Mouse (Mus musculus) forebrain, embryonic 11.5 days (tissue): Measurements from ENCODE around the gene Pigq. TPM values are rescaled to one million over a fixed set of nuclear protein-coding genes. Genes with fewer than 3 reads are reported as not detected.
A peak's percentile ranks its signal among the peaks of the same experiment; 100 is the strongest.

Experiments
- ATAC-seq: fragments of 200-750 bp; cut with Nextera tagmentation; replicated peaks from 2 replicates; pipeline ENCODE4 v1.8.0; 2017; ENCODE audit warnings: moderate TSS enrichment; ENCODE audit not compliant: low FRiP score
- DNase-seq: peaks from one replicate; pipeline ENCODE4 v3.0.0-alpha.2; 2017; ENCODE audit warnings: low spot score
- H3K27ac ChIP-seq: fragments of 300-500 bp; sonication (generic); 2 replicates; pipeline ENCODE4 v1.5.1; 2014; ENCODE audit warnings: low read depth, low read length
- H3K27me3 ChIP-seq: fragments of 300-500 bp; sonication (generic); 2 replicates; pipeline ENCODE4 v1.6.1; 2014; ENCODE audit warnings: mild to moderate bottlenecking, low read length, mixed read lengths; ENCODE audit not compliant: control insufficient read depth, insufficient read depth
- H3K36me3 ChIP-seq: fragments of 300-500 bp; sonication (generic); 2 replicates; pipeline ENCODE4 v1.6.1; 2014; ENCODE audit warnings: mild to moderate bottlenecking, low read length, moderate library complexity, mixed read lengths; ENCODE audit not compliant: control insufficient read depth, insufficient read depth
- H3K4me1 ChIP-seq: fragments of 300-500 bp; sonication (generic); replicated peaks from 2 replicates; pipeline ENCODE4 v1.6.1; 2014; ENCODE audit warnings: low read length, mixed read lengths; ENCODE audit not compliant: control insufficient read depth, insufficient read depth
- H3K4me2 ChIP-seq: fragments of 300-500 bp; sonication (generic); 2 replicates; pipeline ENCODE4 v1.6.1; 2014; ENCODE audit warnings: low read depth, mild to moderate bottlenecking, low read length, moderate library complexity, mixed read lengths; ENCODE audit not compliant: severe bottlenecking
- H3K4me3 ChIP-seq: fragments of 300-500 bp; sonication (generic); 2 replicates; pipeline ENCODE4 v1.5.1; 2014; ENCODE audit warnings: low read depth, low read length
- H3K9ac ChIP-seq: fragments of 300-500 bp; sonication (generic); 2 replicates; pipeline ENCODE4 v1.6.1; 2014; ENCODE audit warnings: low read length
- H3K9me3 ChIP-seq: fragments of 300-500 bp; sonication (generic); 2 replicates; pipeline ENCODE4 v1.6.1; 2016; ENCODE audit warnings: low read length, mixed read lengths; ENCODE audit not compliant: control insufficient read depth
- WGBS: fragments of 180-500 bp; shearing (Covaris S2); extraction: QIAGEN DNeasy Blood & Tissue Kit; methylation state at CpG from one replicate; pipeline ENCODE4 v1.1.7; 2014; 5-methylcytosine and 5-hydroxymethylcytosine counted together
- polyA plus RNA-seq: library from polyadenylated mRNA; unstranded; fragments of >200 nt; fragmentation: Nextera tagmentation; extraction: Ambion mirVana; gene quantifications from 2 replicates; pipeline ENCODE4 v1.2.1, GENCODE M21; 2014

Gene Pigq
- polyA plus RNA-seq, 1 experiment from 2014 or later: 65.2 TPM

DNA sequence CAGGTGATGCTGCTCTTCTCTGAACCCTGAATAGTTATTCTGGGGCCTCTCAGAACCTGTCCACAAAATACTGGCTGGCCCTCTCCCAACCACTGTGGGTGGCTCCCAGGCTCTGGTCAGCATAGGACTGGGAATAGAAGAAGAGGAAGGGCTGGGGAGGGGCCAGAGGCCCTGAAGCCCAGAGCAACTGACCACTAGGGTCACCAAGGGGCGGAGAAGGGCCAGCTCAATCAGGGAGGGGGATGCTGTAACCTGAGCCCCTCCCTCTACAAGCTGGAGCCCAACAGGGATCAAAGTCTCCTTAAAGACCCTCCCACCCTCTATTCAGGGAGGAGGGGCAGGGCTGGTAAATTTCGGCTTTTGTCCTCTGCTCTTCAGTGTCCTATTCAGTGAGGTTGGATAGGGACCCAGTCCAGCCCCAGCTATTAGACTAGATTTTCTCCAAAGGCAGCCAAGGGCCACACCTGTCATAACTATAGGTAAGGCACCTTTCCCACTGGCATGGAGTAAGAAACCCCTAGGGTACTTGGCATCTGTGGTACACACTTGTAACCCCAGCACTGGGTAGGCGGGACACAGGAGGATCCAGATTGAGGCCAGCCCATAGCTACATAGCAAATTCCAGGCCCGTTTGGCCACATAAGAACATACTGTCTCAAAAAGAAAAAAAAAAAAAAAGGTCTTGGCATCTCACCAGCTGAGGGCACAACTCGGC, 64.4 kb downstream of the Pigq start, which contains the start of gene Wfikkn1:
Wfikkn1 (minus strand) TSS at position 663 of the 715 bp plus-strand sequence.
- WGBS: 23% methylated on average over 5 of the region's 5 CpGs
- H3K9me3 ChIP-seq: no peaks in the 10 kb centered on the region
- H3K4me2 ChIP-seq: no peak within 1 kb of the TSS
- peaks cover 26% of the 10 kb centered on the region for H3K4me1 ChIP-seq
- H3K27ac ChIP-seq: peak within 1 kb of the TSS; percentile 53; the same call in 1 of the 2 replicates
- peak; percentile 52 for DNase-seq
- no peak for ATAC-seq
- no peaks in the 10 kb centered on the region; the same call in 1 of the 2 replicates for H3K36me3 ChIP-seq
- no peaks in the 10 kb centered on the region for H3K27me3 ChIP-seq
- H3K9ac ChIP-seq: peak within 1 kb of the TSS; percentile 45
- no peak within 1 kb of the TSS for H3K4me3 ChIP-seq

DNA sequence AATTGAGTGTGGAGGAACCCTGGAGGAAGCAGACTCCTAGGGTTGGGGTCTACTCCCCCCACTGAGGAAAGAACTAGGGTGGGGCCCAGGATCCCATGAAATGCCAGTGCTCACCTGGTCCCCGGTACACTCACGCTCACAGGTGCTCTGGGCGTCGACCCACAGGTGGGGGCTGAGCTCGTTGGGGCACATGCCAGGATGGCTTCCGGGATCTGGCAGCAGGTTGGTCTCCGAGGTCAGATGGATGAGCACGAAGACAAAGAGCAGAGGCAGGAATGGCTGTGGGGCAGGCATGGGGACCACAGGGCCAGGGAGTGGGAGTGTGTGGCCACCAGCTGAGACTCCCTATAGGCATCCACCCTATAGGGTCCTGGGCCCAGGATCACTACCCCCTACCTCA, 65.0 kb downstream of the Pigq start:
- peaks cover 26% of the 10 kb centered on the region for H3K4me1 ChIP-seq
- ATAC-seq: no peak
- H3K4me2 ChIP-seq: no peak overlapping the region
- H3K27me3 ChIP-seq: no peaks in the 10 kb centered on the region
- no peaks in the 10 kb centered on the region for H3K9me3 ChIP-seq
- 77% methylated on average over 8 of the region's 8 CpGs for WGBS
- no peak overlapping the region for H3K27ac ChIP-seq
- H3K9ac ChIP-seq: no peak overlapping the region; the same call in 1 of the 2 replicates
- no peaks in the 10 kb centered on the region; the same call in 1 of the 2 replicates for H3K36me3 ChIP-seq
- peak; percentile 48 for DNase-seq
- H3K4me3 ChIP-seq: no peak overlapping the region

DNA sequence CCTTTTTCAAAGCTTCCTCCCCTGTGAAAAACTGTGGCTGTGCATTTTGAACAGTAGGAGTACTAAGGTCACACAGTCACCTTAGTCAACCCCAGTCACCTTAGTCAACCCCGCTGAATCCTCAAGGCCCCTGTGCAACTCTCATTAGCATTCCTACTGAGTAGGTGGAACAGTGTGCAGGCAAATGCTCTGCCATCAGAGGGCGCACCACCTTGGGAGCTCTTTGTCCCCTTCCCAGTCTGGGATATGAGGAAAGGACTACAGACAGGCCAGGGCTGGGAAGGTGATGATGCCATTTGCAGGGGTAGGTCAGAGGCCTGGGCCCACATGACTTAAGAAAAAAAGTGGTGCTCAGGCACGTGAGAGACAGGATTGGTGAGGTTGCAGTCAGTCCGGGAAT, 65.5 kb downstream of the Pigq start:
- Histone ChIP-seq H3K4me2 (no peak overlapping the region), H3K9me3 (no peaks in the 10 kb centered on the region), H3K27ac (no peak overlapping the region), H3K36me3 (no peaks in the 10 kb centered on the region; the same call in 1 of the 2 replicates), H3K4me1 (peaks cover 26% of the 10 kb centered on the region), H3K27me3 (no peaks in the 10 kb centered on the region), H3K9ac (no peak overlapping the region), H3K4me3 (no peak overlapping the region)
- DNase-seq (peak; percentile 65), ATAC-seq (no peak)
- WGBS: 46% methylated on average over 4 of the region's 4 CpGs

DNA sequence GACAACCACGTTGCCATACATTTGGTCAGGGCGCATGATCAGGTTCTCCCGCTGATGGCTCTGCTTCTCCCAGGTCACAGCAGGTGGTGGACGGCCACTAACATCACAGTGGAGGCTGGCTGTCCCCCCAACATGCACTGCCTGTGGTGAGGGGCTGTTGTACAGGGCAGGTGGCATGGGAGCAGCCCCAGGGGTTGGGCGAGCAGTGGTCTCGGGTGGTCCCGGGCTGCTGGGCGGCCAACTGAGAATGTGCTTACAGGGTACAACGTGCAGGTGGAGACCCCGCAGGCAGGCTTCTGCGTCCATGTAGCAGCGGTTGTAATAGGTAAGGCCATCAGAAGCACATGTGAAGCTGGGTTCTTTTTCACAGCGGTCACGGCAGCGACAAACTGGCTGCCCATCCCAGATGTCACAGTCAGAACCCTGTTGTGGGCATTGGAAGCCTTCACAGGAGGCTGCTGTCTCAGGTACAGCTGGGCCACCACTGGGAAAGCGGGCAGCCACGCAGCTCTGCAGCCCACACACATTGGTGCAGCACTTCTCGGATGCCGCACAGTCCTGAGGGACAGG, 66.0 kb downstream of the Pigq start:
- Histone ChIP-seq H3K27ac (no peak overlapping the region), H3K4me1 (peaks cover 26% of the 10 kb centered on the region), H3K9ac (no peak overlapping the region), H3K36me3 (no peaks in the 10 kb centered on the region; the same call in 1 of the 2 replicates), H3K4me2 (no peak overlapping the region), H3K27me3 (no peaks in the 10 kb centered on the region), H3K4me3 (no peak overlapping the region), H3K9me3 (no peaks in the 10 kb centered on the region)
- no peak for ATAC-seq
- 87% methylated on average over 19 of the region's 19 CpGs for WGBS
- no peak for DNase-seq

DNA sequence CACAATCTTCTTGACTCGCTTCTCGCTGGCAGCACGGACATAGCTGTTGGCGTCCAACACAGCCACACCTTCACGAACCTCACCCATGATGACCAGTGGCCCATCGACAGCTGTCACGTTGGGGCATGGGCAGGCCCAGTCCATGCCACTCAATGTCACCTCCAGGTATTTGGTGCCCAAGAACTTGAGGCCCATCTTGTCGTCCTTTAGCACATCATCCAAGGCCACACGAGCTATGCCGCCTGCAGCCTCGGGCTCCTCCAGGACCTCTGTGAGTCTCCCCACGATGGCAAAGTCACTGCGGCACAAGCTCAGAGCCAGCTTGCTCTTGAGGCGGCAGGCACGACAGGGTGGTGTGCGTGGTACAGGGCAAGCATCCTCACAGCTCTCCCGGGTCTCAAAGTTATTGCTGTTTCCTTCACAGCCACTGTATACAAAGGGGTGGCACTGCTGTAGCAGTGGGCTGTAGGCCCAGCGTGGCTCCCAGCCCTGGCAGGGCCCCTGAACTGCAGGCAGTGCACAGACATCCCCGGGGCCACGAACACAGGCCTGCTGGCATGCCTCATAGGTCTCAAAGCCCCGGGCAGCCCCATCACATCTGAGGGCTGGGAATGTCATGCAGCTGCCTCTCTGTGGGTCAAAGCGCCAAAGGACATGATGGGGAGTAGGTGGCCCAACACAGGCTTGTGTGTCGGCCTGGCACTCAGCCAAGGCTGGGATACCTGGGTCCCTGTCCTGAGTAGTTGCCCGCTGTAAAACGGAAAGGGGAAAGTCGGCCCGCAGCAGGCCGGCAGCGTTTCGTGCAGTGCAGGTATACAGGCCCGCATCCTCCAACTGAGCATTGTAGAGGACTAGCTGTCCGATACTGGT, 66.8 kb downstream of the Pigq start:
- Histone ChIP-seq H3K9me3 (no peaks in the 10 kb centered on the region), H3K9ac (no peak overlapping the region), H3K4me3 (no peak overlapping the region), H3K36me3 (no peaks in the 10 kb centered on the region; the same call in 1 of the 2 replicates), H3K4me2 (no peak overlapping the region), H3K27me3 (no peaks in the 10 kb centered on the region), H3K27ac (no peak overlapping the region), H3K4me1 (peaks cover 26% of the 10 kb centered on the region)
- DNase-seq: no peak
- WGBS: 93% methylated on average over 32 of the region's 32 CpGs
- ATAC-seq: no peak

DNA sequence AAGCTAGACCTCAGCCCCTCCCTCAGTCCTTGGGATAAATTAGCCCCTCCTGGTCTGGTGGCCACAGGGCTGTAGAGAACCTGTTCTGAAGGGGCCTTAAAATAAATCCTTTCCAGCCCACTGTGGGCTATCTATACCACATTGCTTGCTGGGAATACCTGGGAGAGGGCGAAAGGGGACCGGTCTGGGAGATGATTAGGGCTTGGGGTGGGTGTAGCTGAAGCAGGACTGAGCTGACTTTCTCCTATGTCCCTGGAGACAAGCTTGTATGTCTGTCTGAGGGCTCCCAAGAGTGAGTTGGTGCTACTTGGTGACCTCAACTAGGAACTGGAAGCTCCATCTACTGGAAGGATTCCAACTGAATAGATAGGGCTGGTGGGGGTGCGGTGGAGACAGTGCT, 67.7 kb downstream of the Pigq start:
- Histone ChIP-seq H3K4me1 (peaks cover 26% of the 10 kb centered on the region), H3K4me3 (no peak overlapping the region), H3K27me3 (no peaks in the 10 kb centered on the region), H3K27ac (no peak overlapping the region), H3K9me3 (no peaks in the 10 kb centered on the region), H3K4me2 (no peak overlapping the region), H3K36me3 (no peaks in the 10 kb centered on the region; the same call in 1 of the 2 replicates), H3K9ac (no peak overlapping the region)
- WGBS: 97% methylated on average over 3 of the region's 3 CpGs
- DNase-seq: no peak
- ATAC-seq: no peak

Other genes starting within 250 kb of the Pigq start
- gene Gng13, start 227.8 kb downstream of the Pigq start, polyA plus RNA-seq: 0.92 and 1.8 TPM in 2 replicates
- gene Chtf18, start 217.5 kb downstream of the Pigq start, polyA plus RNA-seq: 34.6 and 36.0 TPM in 2 replicates
- 20.4 and 22.6 TPM in 2 replicates for gene Rpusd1, start 217.3 kb downstream of the Pigq start, polyA plus RNA-seq
- gene Mslnl, start 208.9 kb downstream of the Pigq start, polyA plus RNA-seq: not detected in 2 replicates
- not detected in 2 replicates for gene Msln, start 190.6 kb downstream of the Pigq start, polyA plus RNA-seq
- 24.0 and 24.5 TPM in 2 replicates for gene Narfl, start 171.2 kb downstream of the Pigq start, polyA plus RNA-seq
- gene Haghl, start 159.3 kb downstream of the Pigq start, polyA plus RNA-seq: 75.0 and 76.1 TPM in 2 replicates
- 0.25 and 0.47 TPM in 2 replicates for gene Ccdc78, start 158.4 kb downstream of the Pigq start, polyA plus RNA-seq
- gene Fam173a, start 152.0 kb downstream of the Pigq start, polyA plus RNA-seq: 69.0 and 71.0 TPM in 2 replicates
- not detected in 2 replicates for gene AC134908.4, start 149.3 kb downstream of the Pigq start, polyA plus RNA-seq
- 20.3 and 23.3 TPM in 2 replicates for gene Metrn, start 147.8 kb downstream of the Pigq start, polyA plus RNA-seq
- 13.6 and 14.4 TPM in 2 replicates for gene Fbxl16, start 135.9 kb downstream of the Pigq start, polyA plus RNA-seq
- gene Wdr24, start 121.3 kb downstream of the Pigq start, polyA plus RNA-seq: 28.4 and 33.6 TPM in 2 replicates
- 50.6 and 59.2 TPM in 2 replicates for gene Jmjd8, start 116.1 kb downstream of the Pigq start, polyA plus RNA-seq
- 322 and 358 TPM in 2 replicates for gene Stub1, start 111.5 kb downstream of the Pigq start, polyA plus RNA-seq
- gene Rhbdl1, start 107.6 kb downstream of the Pigq start, polyA plus RNA-seq: 2.1 and 2.7 TPM in 2 replicates
- gene Gm20683, start 103.2 kb downstream of the Pigq start, polyA plus RNA-seq: 1.6 and 1.9 TPM in 2 replicates
- gene Rhot2, start 100.1 kb downstream of the Pigq start, polyA plus RNA-seq: 9.1 and 12.2 TPM in 2 replicates
- 41.3 and 46.3 TPM in 2 replicates for gene Wdr90, start 83.4 kb downstream of the Pigq start, polyA plus RNA-seq
- 8.9 and 13.1 TPM in 2 replicates for gene Mcrip2, start 76.2 kb downstream of the Pigq start, polyA plus RNA-seq
- gene Mettl26, start 69.9 kb downstream of the Pigq start, polyA plus RNA-seq: 63.2 and 65.2 TPM in 2 replicates
- 0.72 and 1.1 TPM in 2 replicates for gene Wfikkn1, start 64.1 kb downstream of the Pigq start, polyA plus RNA-seq
- 20.1 and 21.6 TPM in 2 replicates for gene Rab40c, start 25.2 kb downstream of the Pigq start, polyA plus RNA-seq
- 0.24 and 0.59 TPM in 2 replicates for gene Nhlrc4, start within 50 bp of the Pigq start, polyA plus RNA-seq
- gene A930017K11Rik, start 7.6 kb upstream of the Pigq start, polyA plus RNA-seq: not detected in 2 replicates
- gene Capn15, start 40.9 kb upstream of the Pigq start, polyA plus RNA-seq: 31.4 and 33.1 TPM in 2 replicates
- 31.3 and 35.1 TPM in 2 replicates for gene Rab11fip3, start 124.6 kb upstream of the Pigq start, polyA plus RNA-seq
- gene Decr2, start 145.4 kb upstream of the Pigq start, polyA plus RNA-seq: 22.5 and 24.6 TPM in 2 replicates
- 74.6 and 89.6 TPM in 2 replicates for gene Nme4, start 150.7 kb upstream of the Pigq start, polyA plus RNA-seq
- gene Tmem8, start 168.4 kb upstream of the Pigq start, polyA plus RNA-seq: 1.2 and 1.3 TPM in 2 replicates
- gene Mrpl28, start 178.6 kb upstream of the Pigq start, polyA plus RNA-seq: 273 and 285 TPM in 2 replicates
- 19.1 and 24.9 TPM in 2 replicates for gene Axin1, start 193.8 kb upstream of the Pigq start, polyA plus RNA-seq